Mouse (Mus musculus) layer of hippocampus, postnatal 14 days (tissue): Measurements from ENCODE around the gene Dennd2a. TPM values are rescaled to one million over a fixed set of nuclear protein-coding genes. Genes with fewer than 3 reads are reported as not detected.

ENCODE experiments used
- DNase-seq, 2 experiments: peaks; one replicate each; pipeline ENCODE4 v3.0.0; 2021 to 2022; ENCODE audit warnings: low spot score in 2 of 2, mixed read lengths in 1 of 2
- total RNA-seq, 2 experiments: library from RNA; stranded (reverse); gene quantifications; 2 replicates each; pipeline ENCODE4 v1.2.3; 2021

The Dennd2a gene
- total RNA-seq, 2 experiments from 2014 or later = 30.0 to 35.7 TPM

DNA sequence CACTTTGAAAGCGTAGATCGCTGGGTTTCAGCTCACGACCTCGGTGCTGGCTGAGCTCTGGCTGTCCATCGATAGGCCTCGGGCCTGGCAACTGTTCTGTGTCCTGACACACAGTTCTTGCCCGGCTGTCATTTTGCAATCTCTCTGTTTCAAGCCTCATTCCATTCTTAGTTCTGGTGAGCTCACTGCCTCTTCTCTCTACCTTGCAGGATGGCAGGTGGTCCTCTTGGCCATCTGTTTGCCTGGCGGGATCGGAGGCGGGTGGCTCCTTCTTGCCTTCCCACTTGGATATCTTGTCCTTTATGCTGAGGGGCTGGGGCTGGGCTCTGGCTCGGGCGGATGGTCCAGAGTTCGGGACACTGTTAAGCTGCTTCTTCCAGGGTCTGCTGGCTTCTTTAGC lies 34.5 kb downstream of the Dennd2a start:
- no peak for DNase-seq

DNA sequence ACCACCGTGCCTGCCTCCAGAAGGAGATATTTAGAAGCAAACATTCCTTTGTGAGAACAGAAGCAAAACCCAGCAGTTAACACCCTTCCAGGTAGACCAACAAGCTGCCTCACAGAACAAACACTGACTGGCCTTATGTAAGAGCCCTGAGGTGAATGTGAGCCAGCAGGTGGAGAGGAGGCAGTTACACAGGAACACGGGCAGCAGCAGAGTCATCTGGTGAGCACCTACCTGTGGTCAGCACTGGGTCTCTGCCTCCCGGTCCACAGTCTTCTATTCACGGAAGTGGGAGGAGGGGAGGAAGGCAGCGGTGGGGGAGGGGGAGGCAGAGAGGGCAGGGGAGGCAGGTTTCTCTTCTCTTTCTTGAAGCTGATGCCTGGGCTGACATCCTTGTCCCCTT lies 35.2 kb downstream of the Dennd2a start:
- no peak for DNase-seq

DNA sequence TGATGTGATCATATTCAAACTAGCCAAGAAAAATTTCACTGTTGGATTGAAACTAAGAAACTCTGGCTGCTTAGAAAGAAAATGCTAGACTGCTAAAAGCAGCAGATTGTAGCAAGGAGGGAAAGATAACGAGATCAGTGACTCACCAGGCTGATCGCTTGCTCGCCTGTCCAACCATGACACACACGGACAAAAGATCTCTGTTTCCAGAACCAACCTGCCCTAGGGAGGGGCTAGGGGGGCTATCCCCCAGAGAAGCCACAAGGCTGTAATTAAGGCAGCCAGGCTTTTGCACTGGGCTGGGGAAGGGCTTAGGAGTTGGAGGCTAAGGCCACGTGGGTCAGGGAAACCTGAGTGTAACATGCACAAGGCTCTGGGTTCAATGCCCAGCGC lies 41.9 kb downstream of the Dennd2a start:
- no peak for DNase-seq

DNA sequence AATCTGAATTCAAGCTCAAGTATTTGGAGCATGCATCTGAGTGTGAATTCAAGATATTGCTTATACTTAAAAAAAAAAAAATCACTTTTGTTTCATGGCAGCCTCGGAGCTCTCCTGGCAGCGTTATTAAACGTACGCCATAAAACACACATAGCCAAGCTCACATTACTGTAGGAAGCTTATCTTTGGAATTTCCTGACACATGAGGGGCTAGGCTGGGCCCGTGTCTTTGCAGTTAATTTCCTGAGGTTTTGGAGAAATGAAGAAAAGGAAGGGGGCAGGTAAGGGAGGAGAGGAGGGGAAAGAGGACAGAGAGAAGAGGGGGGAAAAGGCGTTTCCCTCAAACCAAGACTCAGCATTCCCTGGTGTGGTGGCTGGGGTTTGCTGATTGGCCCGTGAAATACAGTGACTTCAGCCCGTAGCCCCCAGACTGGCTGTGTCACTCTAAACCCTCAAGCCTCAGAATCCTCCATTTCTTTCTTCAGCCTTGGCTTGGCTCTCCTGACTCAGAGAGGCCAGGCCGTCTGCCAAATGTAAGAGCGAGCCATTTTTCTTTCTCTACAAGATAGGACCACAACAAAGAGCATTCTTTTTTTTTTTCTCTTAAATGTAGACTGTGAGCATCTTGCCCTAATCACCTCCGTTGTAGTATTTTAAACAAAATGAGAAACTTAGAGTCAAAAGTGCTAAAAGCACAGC lies 42.5 kb downstream of the Dennd2a start:
- DNase-seq = no peak

DNA sequence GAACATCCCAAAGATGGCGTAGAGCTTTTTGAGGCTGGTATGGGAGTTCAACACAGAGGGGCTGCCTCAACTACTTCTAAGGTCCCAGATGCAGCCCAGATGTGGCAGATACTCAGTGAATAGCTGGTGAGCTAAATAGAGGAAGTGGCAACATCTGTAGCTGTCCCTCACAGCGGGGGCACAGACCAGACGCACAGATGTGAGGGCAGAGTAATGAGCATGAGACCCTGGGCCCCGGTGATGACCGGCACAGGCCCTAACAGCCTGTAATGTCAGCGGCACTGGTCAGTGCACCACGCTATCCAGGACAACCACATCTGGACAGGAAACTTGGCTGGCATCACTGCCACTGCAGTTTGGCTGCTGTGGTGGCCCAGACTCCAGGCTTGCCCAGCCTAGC lies 54.2 kb downstream of the Dennd2a start:
- DNase-seq = no peak

DNA sequence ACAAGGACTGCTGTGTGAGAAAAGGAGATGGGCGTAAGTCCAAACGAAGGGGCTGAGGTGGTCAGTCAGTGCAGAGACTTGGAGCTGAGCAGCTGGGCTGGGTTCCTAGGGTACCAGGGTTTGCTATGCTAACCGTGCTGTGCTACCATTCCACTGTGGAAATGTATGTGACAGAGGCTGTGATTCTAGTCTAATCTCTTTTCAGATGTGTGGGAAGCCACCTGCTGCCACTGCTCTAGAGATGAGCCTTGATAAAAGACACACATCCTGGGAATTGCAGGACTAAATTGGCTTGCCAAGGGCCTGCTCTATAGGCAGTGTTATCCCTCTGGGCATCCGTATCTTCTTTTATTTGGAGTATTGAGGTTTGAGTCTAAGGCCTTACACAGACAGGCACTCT lies 60.5 kb downstream of the Dennd2a start:
- no peak for DNase-seq

DNA sequence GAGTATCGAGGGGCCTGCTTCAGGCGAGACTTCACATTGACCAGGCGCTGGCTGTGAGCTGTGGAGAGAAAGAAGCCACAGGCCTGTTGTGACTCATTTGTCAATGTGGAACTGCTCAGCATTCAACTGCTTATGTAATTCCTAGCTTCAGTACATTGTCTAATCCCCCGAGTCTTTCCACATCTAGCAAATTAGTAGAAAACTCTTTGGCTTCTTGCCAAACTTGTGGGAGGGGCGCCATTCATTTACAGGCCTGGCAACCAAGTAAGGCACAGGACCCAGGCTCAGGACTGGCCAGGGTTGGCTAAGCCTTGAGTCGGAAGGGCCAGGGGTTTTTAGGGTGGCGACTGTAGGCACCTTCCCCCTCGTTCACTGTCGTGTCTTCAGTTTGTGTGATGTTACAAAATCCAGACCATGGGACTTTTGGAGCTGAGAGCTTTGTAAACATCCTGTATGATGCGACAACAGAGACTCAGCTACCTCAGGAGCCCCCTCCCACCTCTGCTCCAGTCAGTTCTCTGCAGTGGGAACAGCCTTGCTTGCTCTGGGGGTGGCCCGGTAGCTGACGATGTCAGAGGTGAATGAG lies 64.4 kb downstream of the Dennd2a start:
- peak; percentile 57 to 82 for DNase-seq

DNA sequence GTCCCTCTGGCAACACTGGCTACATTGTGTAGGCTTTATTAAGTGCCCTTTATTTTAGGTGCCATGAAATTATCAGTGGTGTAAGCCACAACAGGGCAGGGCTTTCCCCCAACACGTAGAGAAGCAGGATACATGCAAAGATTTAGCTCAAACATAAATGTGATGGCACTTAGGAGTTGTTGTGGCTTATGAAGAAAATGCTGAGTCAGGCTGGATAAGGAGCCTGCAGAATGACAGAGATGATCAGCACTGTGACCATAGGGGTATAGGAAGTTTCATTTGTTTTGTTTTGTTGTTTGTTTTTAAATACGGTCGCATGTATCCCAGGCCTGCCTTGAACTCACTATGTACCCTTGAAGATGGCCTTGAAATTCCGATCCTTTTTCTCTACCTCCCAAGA lies 65.5 kb downstream of the Dennd2a start:
- no peak for DNase-seq

DNA sequence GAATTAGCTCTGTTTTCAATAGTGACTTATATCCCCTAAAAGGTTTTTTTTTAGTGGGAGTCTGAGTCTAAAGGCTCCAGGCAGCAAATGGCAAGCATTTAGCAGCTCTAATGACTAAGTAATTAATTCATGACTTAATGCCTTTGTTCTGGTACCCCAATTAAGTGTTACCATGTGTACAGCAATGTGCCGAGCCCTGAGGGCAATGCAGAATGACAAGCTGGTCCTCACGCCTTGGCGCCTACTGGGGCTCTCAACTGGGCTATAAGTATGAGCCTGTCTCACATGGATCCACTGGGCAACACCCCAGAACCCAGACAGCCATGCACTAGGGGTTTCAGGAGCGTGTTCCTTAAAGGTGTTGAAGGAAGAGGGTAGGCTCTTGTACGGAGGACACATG lies 66.5 kb downstream of the Dennd2a start:
- DNase-seq = no peak

DNA sequence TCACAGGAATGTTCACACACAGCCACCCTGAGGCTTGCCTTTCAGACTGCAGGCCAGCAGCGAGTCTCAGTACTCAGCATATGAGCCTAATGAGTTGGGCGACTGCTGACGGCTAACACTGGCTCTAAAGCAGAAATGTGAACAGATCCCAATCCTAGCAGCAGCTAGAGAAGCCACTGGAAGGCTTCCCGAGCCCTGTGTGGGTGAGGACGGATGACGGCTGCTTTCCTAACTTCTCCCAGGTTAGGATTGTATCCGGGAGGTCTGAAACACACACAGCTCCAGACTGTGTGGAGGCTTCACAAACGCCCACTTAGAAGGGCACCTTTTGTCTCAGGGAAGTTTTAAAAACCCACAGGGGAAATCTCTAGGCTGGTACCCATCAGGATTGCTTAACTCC lies 69.4 kb downstream of the Dennd2a start:
- DNase-seq = no peak

DNA sequence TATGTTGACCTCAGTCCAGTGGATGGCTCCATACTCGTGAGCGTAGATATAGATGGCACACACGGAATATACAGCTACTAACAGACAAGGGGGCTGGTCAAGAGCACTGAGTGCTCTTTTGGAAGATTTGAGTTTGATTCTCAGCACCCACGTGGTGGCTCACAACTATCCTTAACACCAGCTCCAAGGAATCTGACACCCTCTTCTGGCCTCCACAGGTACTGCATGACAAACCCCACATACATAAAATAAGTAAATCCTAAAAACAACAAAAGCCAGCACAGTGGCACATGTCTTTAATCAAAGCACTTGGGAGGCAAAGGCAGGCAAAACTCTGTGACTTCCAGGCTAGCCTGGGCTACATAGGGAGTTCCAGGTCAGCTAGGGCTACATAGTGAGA lies 74.0 kb downstream of the Dennd2a start:
- no peak for DNase-seq

DNA sequence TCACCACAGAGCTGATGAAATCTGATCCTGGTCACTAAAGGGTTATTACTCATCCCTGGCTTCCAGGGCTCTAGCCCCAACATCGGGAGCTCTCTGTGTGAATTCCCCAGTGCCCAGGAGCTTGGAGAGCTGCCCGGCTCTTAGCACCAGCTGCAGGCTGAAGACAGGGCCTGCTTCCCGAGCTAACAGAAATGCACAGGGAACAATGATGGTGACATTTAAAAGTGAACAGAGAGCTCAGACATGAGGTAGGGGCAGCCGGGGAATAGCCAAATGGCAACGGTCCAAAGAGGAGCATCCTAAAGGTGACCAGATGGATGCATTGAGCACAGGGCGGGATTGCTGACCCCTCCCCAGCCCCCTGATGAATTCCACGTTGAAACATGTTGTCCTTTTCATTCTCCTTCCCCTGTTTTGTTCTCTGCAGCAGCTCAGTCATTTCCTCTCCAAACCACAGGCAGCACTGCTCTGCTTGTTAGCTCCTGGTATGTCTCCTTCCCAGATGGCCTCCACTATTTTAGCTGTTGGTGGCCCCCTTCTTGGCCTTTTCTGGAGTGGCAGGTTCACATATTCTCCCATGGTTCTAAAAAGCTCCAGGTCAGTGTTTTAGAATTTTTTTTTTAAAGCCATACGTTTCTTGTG lies 79.0 kb downstream of the Dennd2a start:
- DNase-seq = peak; percentile 60 to 75

DNA sequence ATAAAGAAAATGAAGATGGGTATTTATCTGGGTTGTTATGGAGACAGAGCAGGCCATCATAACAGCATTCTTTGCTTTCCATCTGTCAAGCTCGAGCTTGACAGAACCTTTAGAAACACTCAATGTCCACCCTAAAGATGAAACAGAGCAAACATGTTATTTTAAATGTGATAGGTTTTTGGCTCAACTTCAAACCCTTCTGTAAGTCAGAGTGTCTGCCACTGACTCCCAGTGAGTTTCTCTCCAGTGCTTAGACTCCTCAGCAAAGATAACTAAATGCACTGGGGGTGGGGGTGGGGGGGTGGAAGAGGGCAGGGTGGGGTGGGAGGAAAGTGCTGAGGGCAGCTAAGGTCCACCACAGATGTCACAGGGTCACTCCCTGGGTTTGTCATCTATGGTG lies 81.0 kb downstream of the Dennd2a start:
- DNase-seq = no peak

DNA sequence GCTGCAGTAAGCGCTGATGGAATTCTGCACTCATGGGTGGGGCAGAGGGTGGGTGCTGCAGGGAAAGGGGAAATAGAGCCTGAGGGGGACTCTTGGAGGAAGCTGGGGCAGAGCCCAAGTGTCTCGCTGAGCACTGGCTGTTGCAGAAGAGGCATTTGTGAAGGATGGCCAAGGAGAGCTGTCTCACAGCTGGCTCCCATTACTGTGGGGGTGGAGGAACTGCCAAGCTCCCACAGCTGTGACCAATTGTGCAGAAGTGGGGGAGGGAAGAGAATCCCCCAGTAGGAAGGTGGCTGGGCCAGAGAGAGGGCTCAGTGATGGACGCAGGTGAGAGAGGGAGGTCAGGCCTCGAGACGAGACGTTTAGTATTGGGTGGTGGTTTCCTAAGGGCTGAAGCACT lies 83.2 kb downstream of the Dennd2a start:
- no peak for DNase-seq

DNA sequence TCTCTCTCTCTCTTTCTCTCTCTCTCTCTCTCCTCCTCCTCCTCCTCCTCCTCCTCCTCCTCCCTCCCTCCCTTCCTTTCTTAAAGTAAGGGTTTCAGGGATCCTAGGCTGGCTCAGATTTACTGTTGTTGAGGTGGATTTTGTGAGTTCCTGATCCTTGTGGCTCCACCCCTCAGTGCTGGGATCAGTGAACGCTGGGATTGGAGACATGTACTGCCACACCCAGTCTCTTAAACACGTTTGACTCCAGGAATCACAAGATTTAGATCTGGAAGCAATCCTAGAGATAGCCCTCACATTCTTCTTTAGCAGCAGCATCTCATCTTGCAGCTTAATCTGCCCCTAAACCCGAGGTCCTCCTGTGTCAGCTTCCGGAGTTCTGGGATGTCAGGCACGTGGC lies 84.8 kb downstream of the Dennd2a start:
- no peak for DNase-seq

DNA sequence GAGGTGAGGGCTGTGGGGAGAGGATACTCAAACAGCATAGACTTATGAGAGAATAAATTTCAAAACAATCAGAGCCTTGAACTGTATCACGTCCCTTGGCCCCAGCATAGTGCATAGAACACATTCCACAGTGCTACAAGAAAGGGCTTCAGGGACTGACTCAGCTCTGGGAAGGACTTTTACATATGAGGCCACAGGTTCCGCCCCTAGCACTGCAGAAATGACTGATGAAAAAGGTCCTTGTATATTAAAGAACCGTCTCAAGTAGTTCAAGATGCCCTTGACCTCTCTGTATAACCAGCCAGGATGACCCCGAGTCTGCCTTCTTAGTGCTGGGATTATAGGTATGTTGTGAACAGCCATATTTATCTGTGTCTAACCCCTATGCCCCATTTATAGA lies 85.4 kb downstream of the Dennd2a start:
- DNase-seq = no peak

DNA sequence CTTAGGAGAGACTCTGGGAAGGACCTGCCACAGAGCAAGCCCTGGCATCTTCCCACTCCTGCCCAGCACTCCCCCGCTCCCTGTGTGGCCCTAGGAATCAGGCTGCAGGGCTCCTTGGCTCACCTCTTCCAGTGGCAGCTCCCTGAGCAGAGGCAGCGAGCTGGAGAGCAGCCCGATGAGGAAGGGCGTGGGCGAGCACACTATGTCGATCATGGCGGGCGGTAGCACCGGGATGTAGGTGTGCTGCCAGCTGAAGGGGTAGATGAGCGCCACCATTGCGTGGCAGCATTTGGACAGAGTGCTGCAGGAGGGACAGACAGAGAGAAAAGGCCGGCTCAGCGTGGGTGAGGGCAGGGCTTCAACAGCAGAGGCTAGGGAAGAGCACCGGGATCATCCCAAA lies 87.6 kb downstream of the Dennd2a start:
- no peak for DNase-seq

DNA sequence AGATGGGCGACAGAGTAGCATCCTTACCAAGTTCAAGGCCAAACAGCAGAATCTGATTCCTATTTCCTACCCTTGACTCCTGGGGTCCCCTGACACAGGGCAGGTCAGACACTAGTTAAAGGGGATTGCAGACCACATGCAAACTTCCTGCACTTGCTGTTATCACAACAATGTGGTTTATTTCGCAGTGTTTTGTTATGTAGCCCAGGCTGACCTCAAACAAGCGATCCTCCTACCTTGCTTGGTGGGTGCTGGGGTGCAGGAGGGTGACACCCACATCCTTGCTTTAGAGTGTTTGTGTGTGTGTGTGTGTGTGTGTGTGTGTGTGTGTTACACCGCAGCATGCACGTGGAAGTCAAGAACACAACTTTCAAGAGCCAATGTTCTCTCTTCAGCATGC lies 88.2 kb downstream of the Dennd2a start:
- DNase-seq = no peak

DNA sequence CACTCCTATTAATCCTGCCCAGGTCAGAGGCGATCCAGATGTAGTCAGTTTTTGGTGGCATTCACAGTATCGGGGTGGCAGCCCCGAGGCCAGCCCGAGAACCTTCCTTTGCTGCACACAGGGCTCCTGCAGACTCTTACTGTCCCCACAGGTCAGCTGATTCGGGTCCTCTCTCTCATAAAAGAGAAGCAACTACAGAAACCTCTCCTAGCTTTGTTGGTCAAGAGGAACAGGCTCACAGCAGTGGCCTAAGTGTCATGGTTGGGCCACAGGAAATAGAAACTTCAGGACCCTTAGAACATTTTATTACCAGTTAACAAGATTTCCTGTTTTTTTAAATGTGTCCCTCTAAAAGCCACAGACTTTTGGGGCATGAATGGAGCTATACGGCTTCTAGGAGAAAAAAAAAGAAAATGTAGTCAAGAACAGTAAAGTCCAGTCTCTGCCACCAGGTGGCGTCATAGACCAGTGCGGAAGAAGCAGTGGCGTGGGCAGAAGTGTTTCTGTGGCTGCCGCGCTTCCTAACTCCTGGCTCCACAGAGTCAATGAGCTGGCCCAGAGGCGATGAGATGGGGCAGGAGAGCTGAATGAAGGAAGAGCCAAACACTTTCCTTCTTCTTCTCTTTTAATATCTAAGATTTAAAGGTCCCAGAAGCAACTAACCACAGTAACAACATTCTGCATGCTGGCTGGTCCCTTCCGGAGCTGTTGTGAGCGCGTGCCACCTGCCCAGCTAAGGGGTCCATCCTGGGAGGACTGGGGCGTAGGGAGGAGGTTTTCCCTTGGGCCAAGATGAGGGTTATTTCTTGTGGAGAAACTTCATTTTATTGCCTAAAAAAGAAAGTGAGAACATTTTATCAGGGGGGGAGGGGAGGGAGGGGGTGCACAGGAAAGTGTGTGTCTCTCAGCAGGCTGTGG lies 94.8 kb downstream of the Dennd2a start:
- peak; percentile 78 to 86 for DNase-seq

DNA sequence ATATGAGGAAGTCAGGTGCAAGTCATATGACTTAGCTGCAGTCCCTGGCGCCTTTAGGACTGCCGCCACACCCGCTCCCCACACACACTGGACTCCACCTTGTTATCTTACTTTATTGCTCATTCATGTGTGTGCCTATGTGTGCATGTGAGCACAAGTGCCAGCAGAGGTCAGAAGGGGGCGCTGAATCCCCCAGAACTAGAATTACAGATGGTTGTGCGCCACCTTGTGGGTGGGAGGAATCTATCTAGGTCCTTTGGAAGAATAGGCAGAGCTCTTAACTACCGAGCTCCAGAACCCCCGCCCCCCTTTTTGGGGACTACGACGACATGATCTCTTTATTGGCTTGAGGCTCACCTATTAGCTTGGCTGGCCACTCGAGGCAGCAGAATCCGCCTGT lies 97.6 kb downstream of the Dennd2a start:
- DNase-seq = no peak

DNA sequence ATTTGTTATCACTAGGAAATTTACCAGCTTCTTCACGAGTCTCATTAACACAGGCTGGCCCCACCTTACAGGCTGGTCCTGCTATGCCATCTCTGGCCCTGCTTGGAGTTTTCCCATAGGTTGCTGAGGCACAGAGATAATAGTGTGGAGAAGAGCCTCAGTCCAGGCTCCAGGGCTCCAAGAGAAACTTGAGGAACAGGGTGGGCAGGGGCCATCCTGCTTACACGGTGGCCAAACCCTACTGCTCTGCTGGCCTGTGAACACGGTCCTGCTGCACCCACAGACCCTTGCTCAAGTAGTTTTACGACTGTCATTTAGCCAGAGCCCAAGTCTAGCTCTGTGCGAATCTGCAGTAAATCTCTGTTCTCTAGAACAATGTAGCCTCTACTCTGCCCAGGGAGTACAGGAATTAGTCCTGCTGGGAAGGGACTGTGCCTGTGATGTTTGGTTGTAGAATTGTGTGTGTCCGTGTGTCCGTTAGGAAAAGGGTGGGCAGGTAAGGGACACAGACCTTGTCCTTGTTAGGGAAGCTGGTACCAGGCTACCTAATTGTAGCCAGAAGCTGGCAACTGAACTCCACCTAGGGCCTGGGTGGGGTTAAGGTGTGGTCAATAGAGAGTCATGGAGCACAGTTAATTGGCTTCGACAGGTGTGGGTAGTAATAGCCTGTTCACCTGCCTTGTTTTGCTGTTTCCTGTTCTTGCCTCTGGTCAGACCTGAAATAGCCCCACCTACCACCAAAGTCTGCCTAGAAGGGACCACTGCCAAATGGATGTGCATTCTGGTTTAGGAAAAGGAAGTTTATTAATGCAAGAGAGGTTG lies 102.1 kb downstream of the Dennd2a start:
- no peak for DNase-seq
